Mouse (Mus musculus): ENCODE measurements around the gene Slc25a39.
A peak's percentile ranks its signal among the peaks of the same experiment; 100 is the strongest.

DNA sequence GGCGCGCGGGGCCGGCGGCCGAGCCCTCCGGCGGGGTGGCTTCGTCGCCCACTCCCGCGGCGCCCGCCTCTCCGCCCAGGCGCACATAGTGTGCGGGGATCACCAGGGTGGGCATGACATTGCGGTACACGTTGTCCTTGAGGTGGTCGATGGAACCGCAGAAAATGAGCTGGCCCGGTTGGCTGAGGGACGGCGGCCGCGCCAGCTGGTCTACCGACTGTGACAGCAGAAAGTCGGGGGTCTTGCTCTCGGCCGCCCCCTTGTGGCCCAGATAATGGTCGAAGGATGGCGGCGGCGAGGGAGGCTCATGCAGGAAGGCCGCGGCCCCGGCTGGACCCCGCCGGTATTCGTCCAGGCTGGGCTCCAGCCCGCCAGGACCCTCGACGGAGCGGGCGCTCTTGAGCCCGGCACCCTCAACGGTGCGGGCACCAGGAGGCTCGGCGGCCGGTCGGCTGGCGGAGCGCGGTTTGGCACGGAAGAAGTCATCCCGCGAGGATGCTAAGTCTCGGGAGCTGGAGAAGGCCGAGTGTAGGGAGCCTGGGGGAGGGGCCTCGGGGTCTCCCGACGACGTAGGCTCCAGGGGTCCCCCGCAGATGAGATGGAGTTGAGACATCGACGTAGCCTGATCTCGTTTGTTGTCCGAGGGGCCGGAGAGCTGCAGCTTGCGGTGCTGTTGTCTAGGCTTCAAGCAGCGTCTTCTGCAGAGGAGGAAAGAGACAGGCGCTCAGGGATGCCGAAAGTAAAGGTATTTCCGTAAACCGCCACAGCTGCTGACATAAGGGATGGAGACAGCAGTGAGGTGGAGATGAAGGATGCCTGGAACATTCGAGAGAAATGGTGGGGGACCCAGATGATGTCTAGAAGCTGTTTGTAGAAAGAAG lies 30.7 kb upstream of the Slc25a39 start:
- TF ChIP-seq POLR2A (IDR thresholded peaks at IDR 0.05; ENCODE audit: low read depth, low read length) (no peak), CTCF (IDR thresholded peaks at IDR 0.05; ENCODE audit: extremely low read depth, insufficient read length, insufficient replicate concordance, low read depth, low read length) (peak; percentile 66; the same call in 1 of the 2 replicates)
